Mouse (Mus musculus) ES-Bruce4 (cell line): ENCODE measurements at regions not wholly inside any gene's neighbourhood (a gene's known extent, or its start where the extent isn't known, plus 50 kb on each side); places are given as distances from the start of the nearest gene placed in this dataset.

Experiments
- H3K27ac ChIP-seq: 2 replicates; pipeline ENCODE4 v1.5.1; 2012; ENCODE audit warnings: low read length, inconsistent platforms; ENCODE audit not compliant: insufficient read depth
- H3K27me3 ChIP-seq: 2 replicates; pipeline ENCODE4 v1.6.1; 2012; ENCODE audit warnings: mild to moderate bottlenecking, low read length, inconsistent platforms; ENCODE audit not compliant: control insufficient read depth, poor library complexity, insufficient read depth, severe bottlenecking
- H3K36me3 ChIP-seq: 2 replicates; pipeline ENCODE4 v1.6.1; 2012; ENCODE audit warnings: inconsistent platforms, mild to moderate bottlenecking, low read length, moderate library complexity; ENCODE audit not compliant: control insufficient read depth, poor library complexity, insufficient read depth, severe bottlenecking
- H3K4me1 ChIP-seq: one replicate; pipeline ENCODE4 v1.8.1; 2011; ENCODE audit warnings: low read length; ENCODE audit not compliant: control insufficient read depth, insufficient read depth
- H3K4me3 ChIP-seq: 2 replicates; pipeline ENCODE4 v1.5.1; 2011; ENCODE audit warnings: low read depth, mild to moderate bottlenecking, low read length
- H3K9ac ChIP-seq: 2 replicates; pipeline ENCODE4 v1.6.1; 2012; ENCODE audit warnings: low read depth, mild to moderate bottlenecking, inconsistent platforms; ENCODE audit not compliant: poor library complexity, severe bottlenecking
- H3K9me3 ChIP-seq: replicated peaks from 2 replicates; pipeline ENCODE4 v1.6.1; 2012; ENCODE audit warnings: mild to moderate bottlenecking, low read length, inconsistent platforms; ENCODE audit not compliant: control insufficient read depth, poor library complexity, insufficient read depth, severe bottlenecking
- CTCF ChIP-seq: IDR thresholded peaks from one replicate; pipeline ENCODE4 v1.8.1; 2011; ENCODE audit warnings: low read depth, low read length
- EP300 ChIP-seq: IDR thresholded peaks from 2 replicates; pipeline ENCODE4 v1.6.1; 2011; ENCODE audit warnings: low read depth, low read length; ENCODE audit not compliant: insufficient read depth
- POLR2A ChIP-seq: IDR thresholded peaks from one replicate; pipeline ENCODE4 v1.8.1; 2011; ENCODE audit warnings: low read length; ENCODE audit not compliant: insufficient read depth

GRCm38 (mm10) chr2:30685137-30685860 is 90.5 kb downstream of the Cstad start:
- H3K36me3 ChIP-seq, result no peaks in the 10 kb centered on the region
- no peak overlapping the region for H3K4me3 ChIP-seq
- H3K4me1 ChIP-seq, result no peaks in the 10 kb centered on the region
- no peak overlapping the region for H3K9ac ChIP-seq
- no peaks in the 10 kb centered on the region for H3K9me3 ChIP-seq
- H3K27me3 ChIP-seq, result no peaks in the 10 kb centered on the region
- no peak overlapping the region for H3K27ac ChIP-seq
- TF ChIP-seq CTCF, result no peak
- TF ChIP-seq POLR2A, result no peak
- TF ChIP-seq EP300, result no peak

- Histone ChIP-seq H3K27ac (no peak overlapping the region), H3K27me3 (no peaks in the 10 kb centered on the region), H3K9ac (no peak overlapping the region), H3K4me3 (no peak overlapping the region), H3K36me3 (no peaks in the 10 kb centered on the region), H3K4me1 (no peaks in the 10 kb centered on the region), H3K9me3 (0 out of 2 replicates have a peak, but pooled peaks cover 2% of the 10 kb centered on the region)
- TF ChIP-seq CTCF (no peak), POLR2A (no peak), EP300 (no peak)
Measured at GRCm38 (mm10) chr2:30684461-30684860, 89.6 kb downstream of the Cstad start.

GRCm38 (mm10) chr2:30682146-30682825 is 87.4 kb downstream of the Cstad start:
- TF ChIP-seq CTCF, result no peak
- TF ChIP-seq POLR2A, result no peak
- TF ChIP-seq EP300, result no peak
- H3K36me3 ChIP-seq, result no peaks in the 10 kb centered on the region
- no peaks in the 10 kb centered on the region for H3K27me3 ChIP-seq
- 0 out of 2 replicates have a peak, but pooled peaks cover 2% of the 10 kb centered on the region for H3K9me3 ChIP-seq
- no peak overlapping the region for H3K4me3 ChIP-seq
- H3K27ac ChIP-seq, result no peak overlapping the region
- peaks cover 2% of the 10 kb centered on the region for H3K4me1 ChIP-seq
- H3K9ac ChIP-seq, result no peak overlapping the region

- TF ChIP-seq CTCF, result no peak
- TF ChIP-seq EP300, result no peak
- no peak for TF ChIP-seq POLR2A
- Histone ChIP-seq H3K9me3 (0 out of 2 replicates have a peak, but pooled peaks cover 2% of the 10 kb centered on the region), H3K4me1 (peaks cover 2% of the 10 kb centered on the region), H3K4me3 (no peak overlapping the region), H3K27me3 (no peaks in the 10 kb centered on the region), H3K9ac (no peak overlapping the region), H3K27ac (no peak overlapping the region), H3K36me3 (no peaks in the 10 kb centered on the region)
Measured at GRCm38 (mm10) chr2:30681642-30682041, 86.8 kb downstream of the Cstad start.

GRCm38 (mm10) chr2:30679041-30679440 is 84.2 kb downstream of the Cstad start:
- H3K9ac ChIP-seq, result no peak overlapping the region
- no peak overlapping the region for H3K4me3 ChIP-seq
- H3K36me3 ChIP-seq, result no peaks in the 10 kb centered on the region
- H3K4me1 ChIP-seq, result peaks cover 2% of the 10 kb centered on the region
- no peaks in the 10 kb centered on the region for H3K27me3 ChIP-seq
- no peak overlapping the region for H3K27ac ChIP-seq
- 0 out of 2 replicates have a peak, but pooled peaks cover 2% of the 10 kb centered on the region for H3K9me3 ChIP-seq
- TF ChIP-seq EP300 (no peak), POLR2A (no peak), CTCF (no peak)

GRCm38 (mm10) chr2:30677498-30677897 is 82.7 kb downstream of the Cstad start:
- Histone ChIP-seq H3K27me3 (no peaks in the 10 kb centered on the region), H3K27ac (no peak overlapping the region), H3K9me3 (0 out of 2 replicates have a peak, but pooled peaks cover 2% of the 10 kb centered on the region), H3K4me1 (peaks cover 2% of the 10 kb centered on the region), H3K9ac (no peak overlapping the region), H3K36me3 (no peaks in the 10 kb centered on the region), H3K4me3 (no peak overlapping the region)
- no peak for TF ChIP-seq POLR2A
- no peak for TF ChIP-seq CTCF
- TF ChIP-seq EP300, result no peak
